Mouse (Mus musculus): Measurements from ENCODE around the gene Syn2. TPM values are rescaled to one million over a fixed set of nuclear protein-coding genes. Genes with fewer than 3 reads are reported as not detected.

The Syn2 gene
- total and polyA plus RNA-seq, 3 experiments, result 4.4 to 5.4 (median 4.5) TPM

GRCm38 (mm10) chr6:115268551-115269385 is 134.1 kb downstream of the Syn2 start:
- no peaks in the 10 kb centered on the region for H3K27me3 ChIP-seq (ENCODE audit: control insufficient read depth, insufficient read depth, low read length)
- 56% methylated on average over 10 of the region's 10 CpGs for WGBS
- no peaks in the 10 kb centered on the region; the same call in 1 of the 2 replicates for H3K36me3 ChIP-seq (ENCODE audit: control insufficient read depth, insufficient read depth, low read length)
- peaks cover 31% of the 10 kb centered on the region for H3K4me1 ChIP-seq (ENCODE audit: control insufficient read depth, insufficient read depth, low read length)
- no peaks in the 10 kb centered on the region for H3K79me2 ChIP-seq (replicated peaks; ENCODE audit: control insufficient read depth, insufficient read depth, low read length)
- DNase-seq, result peak; percentile 25 to 45
- H3K9ac ChIP-seq (ENCODE audit: low read depth, low read length), result no peak overlapping the region
- H3K4me3 ChIP-seq, result no peak overlapping the region
- H3K27ac ChIP-seq, result peak overlapping the region; percentile 85
- no peak for TF ChIP-seq CTCF (IDR thresholded peaks at IDR 0.05)
- TF ChIP-seq POLR2A (IDR thresholded peaks at IDR 0.05; ENCODE audit: insufficient read depth, low read depth, low read length), result 0 out of 2 replicates have a peak, but pooled peaks have one; percentile 40
- TF ChIP-seq EP300 (IDR thresholded peaks at IDR 0.05; ENCODE audit: insufficient read depth, low read depth, low read length), result no peak
- intact Hi-C loops (cut with DNase I), result loop anchor here (1.0 to 5.0 kb wide), 6 partner anchors 41 to 271 kb away; partner anchors contain the start of genes Gm17482 and Pparg

- no peaks in the 10 kb centered on the region; the same call in 1 of the 2 replicates for H3K36me3 ChIP-seq (ENCODE audit: control insufficient read depth, insufficient read depth, low read length)
- WGBS, result 38% methylated on average over 5 of the region's 5 CpGs
- no peak for TF ChIP-seq CTCF (IDR thresholded peaks at IDR 0.05)
- no peak for TF ChIP-seq EP300 (IDR thresholded peaks at IDR 0.05; ENCODE audit: insufficient read depth, low read depth, low read length)
- TF ChIP-seq POLR2A (IDR thresholded peaks at IDR 0.05; ENCODE audit: insufficient read depth, low read depth, low read length), result no peak
- H3K79me2 ChIP-seq (replicated peaks; ENCODE audit: control insufficient read depth, insufficient read depth, low read length), result no peaks in the 10 kb centered on the region
- H3K9ac ChIP-seq (ENCODE audit: low read depth, low read length), result no peak overlapping the region
- no peak overlapping the region for H3K4me3 ChIP-seq
- peaks cover 31% of the 10 kb centered on the region for H3K4me1 ChIP-seq (ENCODE audit: control insufficient read depth, insufficient read depth, low read length)
- H3K27ac ChIP-seq, result peak overlapping the region; percentile 85
- intact Hi-C loops (cut with DNase I), result loop anchor here (2.0 to 5.0 kb wide), 4 partner anchors 91 to 253 kb away; partner anchors contain the start of gene Pparg
- DNase-seq, result peak in 1 of 2 experiments; percentile 31
- H3K27me3 ChIP-seq (ENCODE audit: control insufficient read depth, insufficient read depth, low read length), result no peaks in the 10 kb centered on the region
Measured at GRCm38 (mm10) chr6:115269561-115269960, 134.9 kb downstream of the Syn2 start.

GRCm38 (mm10) chr6:115270085-115270484 is 135.4 kb downstream of the Syn2 start:
- DNase-seq, result peak; percentile 34 to 40
- no peak overlapping the region for H3K4me3 ChIP-seq
- no peak overlapping the region; the same call in 1 of the 2 replicates for H3K9ac ChIP-seq (ENCODE audit: low read depth, low read length)
- peaks cover 31% of the 10 kb centered on the region for H3K4me1 ChIP-seq (ENCODE audit: control insufficient read depth, insufficient read depth, low read length)
- peak overlapping the region; percentile 85 for H3K27ac ChIP-seq
- H3K79me2 ChIP-seq (replicated peaks; ENCODE audit: control insufficient read depth, insufficient read depth, low read length), result no peaks in the 10 kb centered on the region
- no peaks in the 10 kb centered on the region for H3K27me3 ChIP-seq (ENCODE audit: control insufficient read depth, insufficient read depth, low read length)
- no peaks in the 10 kb centered on the region; the same call in 1 of the 2 replicates for H3K36me3 ChIP-seq (ENCODE audit: control insufficient read depth, insufficient read depth, low read length)
- WGBS, result 44% methylated on average over 2 of the region's 2 CpGs
- TF ChIP-seq POLR2A (IDR thresholded peaks at IDR 0.05; ENCODE audit: insufficient read depth, low read depth, low read length), result no peak
- TF ChIP-seq EP300 (IDR thresholded peaks at IDR 0.05; ENCODE audit: insufficient read depth, low read depth, low read length), result 0 out of 2 replicates have a peak, but pooled peaks have one; percentile 13
- intact Hi-C loops (cut with DNase I), result loop anchor here (5.0 kb wide), 1 partner anchor 157 kb away; no protein-coding TSS in a partner anchor

- intact Hi-C loops (cut with DNase I), result loop anchor here (5.0 kb wide), 1 partner anchor 156 kb away; no protein-coding TSS in a partner anchor
- Histone ChIP-seq H3K27ac (peak overlapping the region; percentile 85), H3K27me3 (ENCODE audit: control insufficient read depth, insufficient read depth, low read length) (no peaks in the 10 kb centered on the region)
Measured at GRCm38 (mm10) chr6:115271326-115271725, 136.6 kb downstream of the Syn2 start.

GRCm38 (mm10) chr6:115271866-115272271 is 137.2 kb downstream of the Syn2 start:
- Histone ChIP-seq H3K36me3 (ENCODE audit: control insufficient read depth, insufficient read depth, low read length) (no peaks in the 10 kb centered on the region; the same call in 1 of the 2 replicates), H3K4me1 (ENCODE audit: control insufficient read depth, insufficient read depth, low read length) (peaks cover 26% of the 10 kb centered on the region), H3K79me2 (replicated peaks; ENCODE audit: control insufficient read depth, insufficient read depth, low read length) (no peaks in the 10 kb centered on the region), H3K27ac (peak overlapping the region; percentile 85), H3K27me3 (ENCODE audit: control insufficient read depth, insufficient read depth, low read length) (no peaks in the 10 kb centered on the region), H3K9ac (ENCODE audit: low read depth, low read length) (no peak overlapping the region), H3K4me3 (no peak overlapping the region)
- peak; percentile 70 to 76 for DNase-seq
- intact Hi-C loops (cut with DNase I), result loop anchor here (2.0 to 5.0 kb wide), 2 partner anchors 73 to 155 kb away; no protein-coding TSS in a partner anchor
- TF ChIP-seq POLR2A (IDR thresholded peaks at IDR 0.05; ENCODE audit: insufficient read depth, low read depth, low read length) (no peak; the same call in 1 of the 2 replicates), EP300 (IDR thresholded peaks at IDR 0.05; ENCODE audit: insufficient read depth, low read depth, low read length) (no peak), CTCF (IDR thresholded peaks at IDR 0.05) (no peak)
- WGBS, result 1% methylated on average over 4 of the region's 4 CpGs

More at GRCm38 (mm10) chr6:115271326-115271725, 136.6 kb downstream of the Syn2 start:
- Histone ChIP-seq H3K9ac (ENCODE audit: low read depth, low read length) (no peak overlapping the region; the same call in 1 of the 2 replicates), H3K36me3 (ENCODE audit: control insufficient read depth, insufficient read depth, low read length) (no peaks in the 10 kb centered on the region; the same call in 1 of the 2 replicates), H3K4me3 (no peak overlapping the region), H3K4me1 (ENCODE audit: control insufficient read depth, insufficient read depth, low read length) (peaks cover 29% of the 10 kb centered on the region), H3K79me2 (replicated peaks; ENCODE audit: control insufficient read depth, insufficient read depth, low read length) (no peaks in the 10 kb centered on the region)
- 63% methylated on average over 3 of the region's 3 CpGs for WGBS
- TF ChIP-seq CTCF (IDR thresholded peaks at IDR 0.05) (no peak), EP300 (IDR thresholded peaks at IDR 0.05; ENCODE audit: insufficient read depth, low read depth, low read length) (no peak), POLR2A (IDR thresholded peaks at IDR 0.05; ENCODE audit: insufficient read depth, low read depth, low read length) (no peak)
- no peak for DNase-seq
